Mouse (Mus musculus) hindbrain, embryonic 11.5 days (tissue): ENCODE results near the gene Mtus2. TPM values are rescaled to one million over a fixed set of nuclear protein-coding genes. Genes with fewer than 3 reads are reported as not detected.
"Not testable (repeated sequence)": the region's sequence is repeated elsewhere in the genome, so short reads cannot be mapped to it uniquely, and the experiment has no call there.

Source experiments
- ATAC-seq: fragments of 200-750 bp; cut with Nextera tagmentation; 2 replicates; pipeline ENCODE4 v1.8.0; 2017; ENCODE audit warnings: mild to moderate bottlenecking, moderate TSS enrichment, moderate library complexity; ENCODE audit not compliant: low FRiP score
- DNase-seq: peaks from one replicate; pipeline ENCODE4 v3.0.0-alpha.2; 2015; ENCODE audit warnings: low spot score
- H3K27ac ChIP-seq: fragments of 300-500 bp; sonication (generic); 2 replicates; pipeline ENCODE4 v1.5.1; 2014; ENCODE audit warnings: mild to moderate bottlenecking, low read depth, low read length
- H3K27me3 ChIP-seq: fragments of 300-500 bp; sonication (generic); 2 replicates; pipeline ENCODE4 v1.6.1; 2014; ENCODE audit warnings: mild to moderate bottlenecking, low read length, moderate library complexity, mixed read lengths; ENCODE audit not compliant: control insufficient read depth, insufficient read depth
- H3K36me3 ChIP-seq: fragments of 300-500 bp; sonication (generic); 2 replicates; pipeline ENCODE4 v1.6.1; 2014; ENCODE audit warnings: mild to moderate bottlenecking, low read length, moderate library complexity, mixed read lengths; ENCODE audit not compliant: control insufficient read depth, insufficient read depth
- H3K4me1 ChIP-seq: fragments of 300-500 bp; sonication (generic); replicated peaks from 2 replicates; pipeline ENCODE4 v1.6.1; 2014; ENCODE audit warnings: low read length, mixed read lengths; ENCODE audit not compliant: control insufficient read depth, insufficient read depth
- H3K4me2 ChIP-seq: fragments of 300-500 bp; sonication (generic); replicated peaks from 2 replicates; pipeline ENCODE4 v1.6.1; 2014; ENCODE audit warnings: mild to moderate bottlenecking, low read depth, low read length
- H3K4me3 ChIP-seq: fragments of 300-500 bp; sonication (generic); 2 replicates; pipeline ENCODE4 v1.5.1; 2014; ENCODE audit warnings: low read depth, low read length
- H3K9ac ChIP-seq: fragments of 300-500 bp; sonication (generic); 2 replicates; pipeline ENCODE4 v1.6.1; 2014; ENCODE audit warnings: low read depth, low read length
- H3K9me3 ChIP-seq: fragments of 300-500 bp; sonication (generic); 2 replicates; pipeline ENCODE4 v1.6.1; 2016; ENCODE audit warnings: low read length; ENCODE audit not compliant: control insufficient read depth
- WGBS: fragments of 180-500 bp; shearing (Covaris S2); extraction: QIAGEN DNeasy Blood & Tissue Kit; methylation state at CpG from one replicate; pipeline ENCODE4 v1.1.7; 2014; 5-methylcytosine and 5-hydroxymethylcytosine counted together
- polyA plus RNA-seq: library from polyadenylated mRNA; unstranded; fragments of >200 nt; fragmentation: Nextera tagmentation; extraction: Ambion mirVana; gene quantifications from 2 replicates; pipeline ENCODE4 v1.2.1, GENCODE M21; 2014

Gene Mtus2
- polyA plus RNA-seq, 1 experiment from 2014 or later = 29.2 TPM

DNA sequence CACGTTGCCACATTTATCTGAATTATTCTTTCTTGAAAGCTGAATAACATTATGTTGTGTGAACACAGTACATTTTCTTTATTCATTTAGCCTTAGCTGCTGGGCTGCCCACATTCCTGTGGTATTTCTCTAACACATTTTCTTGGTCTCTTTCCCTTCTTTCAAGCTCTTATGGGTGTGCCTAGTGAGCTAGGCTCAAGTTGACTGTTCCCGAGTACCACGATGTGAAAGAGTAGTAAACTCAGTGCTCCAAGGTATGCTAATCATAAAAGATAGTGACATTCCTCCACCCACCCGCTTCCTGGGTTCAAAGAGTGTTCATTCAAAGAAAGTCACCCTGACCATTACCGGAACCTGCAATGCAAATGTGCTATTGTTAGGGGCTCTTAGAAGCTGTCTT lies 3.9 kb upstream of the Mtus2 start:
- not testable (repeated sequence) for H3K9me3 ChIP-seq, H3K36me3 ChIP-seq, ATAC-seq, H3K4me1 ChIP-seq, DNase-seq, H3K27ac ChIP-seq, H3K9ac ChIP-seq, H3K4me2 ChIP-seq, H3K4me3 ChIP-seq
- peaks cover 15% of the 10 kb centered on the region for H3K27me3 ChIP-seq
- 92% methylated on average over 5 of the region's 5 CpGs for WGBS

- Histone ChIP-seq H3K9ac (no peak overlapping the region), H3K4me3 (no peak overlapping the region), H3K27ac (no peak overlapping the region), H3K36me3 (no peaks in the 10 kb centered on the region), H3K4me1 (peaks cover 4% of the 10 kb centered on the region; the same call in 1 of the 2 replicates), H3K4me2 (no peak overlapping the region), H3K9me3 (no peaks in the 10 kb centered on the region), H3K27me3 (peaks cover 17% of the 10 kb centered on the region)
- DNase-seq (no peak), ATAC-seq (no peak)
- WGBS = 37% methylated on average over 5 of the region's 5 CpGs
These were observed 1.4 kb upstream of the Mtus2 start for GRCm38 (mm10) chr5:147955671-147956070.

DNA sequence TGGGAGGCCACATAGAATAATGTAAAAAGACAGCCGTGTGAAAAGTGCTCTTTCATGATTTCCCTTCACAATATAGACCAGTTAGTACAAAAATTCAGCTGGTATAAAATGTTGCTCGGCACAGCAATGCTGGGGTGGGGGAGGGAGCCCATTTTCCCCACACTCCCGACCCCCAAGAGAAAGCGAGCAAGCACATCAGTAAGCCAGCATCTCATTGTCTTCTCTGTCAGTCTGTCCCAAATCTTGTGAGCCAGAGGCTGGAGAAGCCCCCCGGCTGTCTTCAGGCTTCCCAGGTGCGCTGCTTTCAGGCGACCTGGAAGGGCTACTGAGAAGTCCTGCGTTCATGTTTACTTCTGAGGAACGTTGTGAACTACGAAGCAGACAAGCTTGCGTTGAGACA lies 699 bp upstream of the Mtus2 start:
- Histone ChIP-seq H3K9me3 (no peaks in the 10 kb centered on the region), H3K4me1 (peaks cover 4% of the 10 kb centered on the region; the same call in 1 of the 2 replicates), H3K4me2 (peak overlapping the region; percentile 97), H3K36me3 (no peaks in the 10 kb centered on the region), H3K27me3 (peaks cover 17% of the 10 kb centered on the region), H3K9ac (no peak overlapping the region), H3K4me3 (peak overlapping the region; percentile 61; the same call in 1 of the 2 replicates), H3K27ac (no peak overlapping the region)
- no peak for ATAC-seq
- WGBS = 3% methylated on average over 11 of the region's 11 CpGs
- peak; percentile 26 for DNase-seq

DNA sequence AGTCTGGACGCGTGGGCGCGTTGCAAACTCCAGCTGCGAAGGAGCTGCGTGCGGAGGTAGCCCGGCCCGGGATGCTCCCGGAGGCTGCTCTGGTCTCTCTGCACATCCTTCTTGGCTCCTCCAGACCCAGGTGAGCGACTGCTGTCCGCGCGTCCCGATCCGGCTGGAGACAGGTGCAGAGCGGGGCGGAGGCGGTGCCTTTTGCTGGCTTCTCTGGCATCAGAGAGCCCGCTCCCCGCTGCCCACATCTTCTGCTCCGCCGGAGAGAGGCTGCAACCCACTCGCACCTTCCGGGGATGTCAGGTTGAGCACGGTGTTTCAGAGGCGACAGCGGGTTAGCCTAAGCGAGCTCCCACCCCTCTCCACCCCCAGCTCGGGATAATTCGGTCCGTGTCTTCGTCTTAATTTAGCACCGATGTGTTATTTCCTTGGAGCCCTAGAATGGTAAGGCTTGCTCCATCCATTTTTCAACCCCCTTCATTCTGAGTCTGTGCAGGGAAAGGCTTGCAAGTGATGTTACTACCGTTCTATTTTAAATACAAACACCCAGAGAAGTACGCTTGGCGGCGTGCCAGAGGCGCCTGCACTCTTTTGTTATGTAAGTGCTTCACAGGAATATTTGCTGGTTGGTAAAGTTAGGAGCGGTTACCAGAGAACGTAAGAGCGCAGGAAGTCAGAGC lies 612 bp downstream of the Mtus2 start:
- H3K9me3 ChIP-seq = no peaks in the 10 kb centered on the region
- peak overlapping the region; percentile 97 for H3K4me2 ChIP-seq
- ATAC-seq = peak; percentile 41; the same call in 1 of the 2 replicates
- peak overlapping the region; percentile 75 for H3K9ac ChIP-seq
- no peaks in the 10 kb centered on the region for H3K36me3 ChIP-seq
- H3K4me3 ChIP-seq = peak overlapping the region; percentile 61
- peaks cover 17% of the 10 kb centered on the region for H3K27me3 ChIP-seq
- H3K4me1 ChIP-seq = peaks cover 4% of the 10 kb centered on the region; the same call in 1 of the 2 replicates
- H3K27ac ChIP-seq = peak overlapping the region; percentile 24; the same call in 1 of the 2 replicates
- peak; percentile 64 for DNase-seq
- WGBS = 1% methylated on average over 39 of the region's 42 CpGs

- DNase-seq (peak; percentile 22), ATAC-seq (no peak)
- H3K27ac ChIP-seq = no peak overlapping the region
- H3K4me1 ChIP-seq = peaks cover 4% of the 10 kb centered on the region; the same call in 1 of the 2 replicates
- H3K9ac ChIP-seq = no peak overlapping the region
- WGBS = 44% methylated on average over 13 of the region's 13 CpGs
- no peaks in the 10 kb centered on the region for H3K36me3 ChIP-seq
- peaks cover 17% of the 10 kb centered on the region for H3K27me3 ChIP-seq
- H3K9me3 ChIP-seq = no peaks in the 10 kb centered on the region
- H3K4me2 ChIP-seq = peak overlapping the region; percentile 20; the same call in 1 of the 2 replicates
- H3K4me3 ChIP-seq = peak overlapping the region; percentile 61; the same call in 1 of the 2 replicates
These were observed 1.4 kb downstream of the Mtus2 start for GRCm38 (mm10) chr5:147958552-147958951.

GRCm38 (mm10) chr5:147959088-147959487 lies 2.0 kb downstream of the Mtus2 start:
- WGBS = 50% methylated on average over 5 of the region's 5 CpGs
- Histone ChIP-seq H3K4me3 (no peak overlapping the region), H3K36me3 (no peaks in the 10 kb centered on the region), H3K9ac (no peak overlapping the region), H3K9me3 (no peaks in the 10 kb centered on the region), H3K27ac (no peak overlapping the region), H3K27me3 (peaks cover 17% of the 10 kb centered on the region), H3K4me1 (peaks cover 4% of the 10 kb centered on the region; the same call in 1 of the 2 replicates), H3K4me2 (no peak overlapping the region)
- no peak for DNase-seq
- ATAC-seq = no peak

- no peaks in the 10 kb centered on the region for H3K9me3 ChIP-seq
- H3K4me1 ChIP-seq = peaks cover 4% of the 10 kb centered on the region; the same call in 1 of the 2 replicates
- H3K27ac ChIP-seq = no peak overlapping the region
- no peak overlapping the region for H3K4me2 ChIP-seq
- DNase-seq (no peak), ATAC-seq (no peak)
- peaks cover 14% of the 10 kb centered on the region for H3K27me3 ChIP-seq
- 80% methylated on average over 1 of the region's 1 CpGs for WGBS
- no peaks in the 10 kb centered on the region for H3K36me3 ChIP-seq
- H3K9ac ChIP-seq = no peak overlapping the region
- no peak overlapping the region for H3K4me3 ChIP-seq
These were observed 3.7 kb downstream of the Mtus2 start for GRCm38 (mm10) chr5:147960793-147961192.

GRCm38 (mm10) chr5:147963820-147964580 lies 6.9 kb downstream of the Mtus2 start:
- DNase-seq = no peak
- Histone ChIP-seq H3K36me3 (no peaks in the 10 kb centered on the region), H3K4me2 (no peak overlapping the region), H3K27ac (no peak overlapping the region), H3K27me3 (no peaks in the 10 kb centered on the region), H3K9ac (no peak overlapping the region), H3K4me1 (no peaks in the 10 kb centered on the region), H3K4me3 (no peak overlapping the region), H3K9me3 (no peaks in the 10 kb centered on the region)
- ATAC-seq = no peak
- 80% methylated on average over 13 of the region's 13 CpGs for WGBS
